Mouse (Mus musculus): Measurements from ENCODE around the gene Smarca4. TPM values are rescaled to one million over a fixed set of nuclear protein-coding genes. Genes with fewer than 3 reads are reported as not detected.

Smarca4 gene
- polyA plus RNA-seq, 1 experiment from 2014 or later, result 157 TPM

DNA sequence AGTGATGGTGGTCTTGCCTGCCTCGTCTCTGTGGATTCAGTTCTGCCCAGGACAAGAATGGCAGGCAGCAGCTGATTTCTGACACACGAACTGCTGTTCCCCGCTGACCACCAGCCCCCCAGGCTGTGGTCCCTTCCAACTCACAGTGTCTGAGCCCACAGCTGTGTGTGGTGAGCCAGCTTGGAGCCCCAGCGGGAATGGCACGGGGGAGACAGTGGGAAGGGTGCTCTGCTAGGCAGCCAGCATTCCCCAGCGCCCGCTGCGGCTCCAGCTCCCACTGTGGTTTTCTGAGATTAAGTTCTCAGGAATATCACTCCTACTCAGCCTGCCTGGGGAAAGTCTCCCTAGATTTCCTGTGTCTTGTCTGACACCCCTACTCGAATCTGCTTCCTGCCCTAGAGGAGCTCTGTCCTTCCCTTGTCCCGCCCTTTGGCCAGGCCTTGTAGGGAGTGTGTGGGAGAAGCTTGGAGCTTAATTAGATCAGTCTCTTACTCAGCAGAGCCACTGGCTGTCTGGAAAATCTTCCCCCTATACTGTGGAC is 136.4 kb downstream of the Smarca4 start:
- H3K27ac ChIP-seq (replicated peaks), result peak overlapping the region; percentile 40
- peaks cover 19% of the 10 kb centered on the region for H3K4me1 ChIP-seq
- 55% methylated on average over 10 of the region's 10 CpGs for WGBS
- no peaks in the 10 kb centered on the region for H3K27me3 ChIP-seq (replicated peaks; ENCODE audit: low read depth, poor library complexity, severe bottlenecking)
- no peak overlapping the region for H3K4me3 ChIP-seq
- peaks cover 78% of the 10 kb centered on the region for H3K36me3 ChIP-seq (replicated peaks)
- no peak for DNase-seq (ENCODE audit: low spot score)
- H3K9me3 ChIP-seq, result no peaks in the 10 kb centered on the region

MicroRNAs within 50 kb of the gene (microRNA counts, 519-probe panel; counts per million panel counts)
- 188 counts per million, percentile 57 among the panel's probes with 10 or more counts for microRNA mmu-miR-1946b

Small RNA genes lying within 50 kb of the gene (microRNA-seq; reads per million reads assigned to microRNA genes)
- gene Mir1946b, result not detected

Other genes with a start within 250 kb of the Smarca4 start
- gene Ilf3, start 248.3 kb upstream of the Smarca4 start, polyA plus RNA-seq (2016; fragmentation: Nextera tagmentation; extraction: Ambion mirVana), result 341 and 343 TPM in 2 replicates
- 64.0 and 71.1 TPM in 2 replicates for gene Qtrt1, start 204.3 kb upstream of the Smarca4 start, polyA plus RNA-seq (2016; fragmentation: Nextera tagmentation; extraction: Ambion mirVana)
- gene Dnm2, start 191.3 kb upstream of the Smarca4 start, polyA plus RNA-seq (2016; fragmentation: Nextera tagmentation; extraction: Ambion mirVana), result 72.9 and 73.7 TPM in 2 replicates
- 119 and 121 TPM in 2 replicates for gene Tmed1, start 105.9 kb upstream of the Smarca4 start, polyA plus RNA-seq (2016; fragmentation: Nextera tagmentation; extraction: Ambion mirVana)
- 4.7 and 4.9 TPM in 2 replicates for gene AB124611, start 90.0 kb upstream of the Smarca4 start, polyA plus RNA-seq (2016; fragmentation: Nextera tagmentation; extraction: Ambion mirVana)
- gene Carm1, start 69.3 kb upstream of the Smarca4 start, polyA plus RNA-seq (2016; fragmentation: Nextera tagmentation; extraction: Ambion mirVana), result 73.1 and 84.1 TPM in 2 replicates
- gene Timm29, start 23.4 kb upstream of the Smarca4 start, polyA plus RNA-seq (2016; fragmentation: Nextera tagmentation; extraction: Ambion mirVana), result 32.0 and 32.7 TPM in 2 replicates
- gene Yipf2, start 23.3 kb upstream of the Smarca4 start, polyA plus RNA-seq (2016; fragmentation: Nextera tagmentation; extraction: Ambion mirVana), result 19.0 and 21.2 TPM in 2 replicates
- 51.6 and 55.9 TPM in 2 replicates for gene Ldlr, start 107.3 kb downstream of the Smarca4 start, polyA plus RNA-seq (2016; fragmentation: Nextera tagmentation; extraction: Ambion mirVana)
- 187 TPM in 2 replicates for gene Spc24, start 144.1 kb downstream of the Smarca4 start, polyA plus RNA-seq (2016; fragmentation: Nextera tagmentation; extraction: Ambion mirVana)
- 15.3 and 17.8 TPM in 2 replicates for gene Kank2, start 182.6 kb downstream of the Smarca4 start, polyA plus RNA-seq (2016; fragmentation: Nextera tagmentation; extraction: Ambion mirVana)
- gene Angptl8, start 219.3 kb downstream of the Smarca4 start, polyA plus RNA-seq (2016; fragmentation: Nextera tagmentation; extraction: Ambion mirVana), result 0.48 and 0.52 TPM in 2 replicates
- gene Dock6, start 236.5 kb downstream of the Smarca4 start, polyA plus RNA-seq (2016; fragmentation: Nextera tagmentation; extraction: Ambion mirVana), result 27.2 and 28.0 TPM in 2 replicates

All from embryonic facial prominence, embryonic 10.5 days (tissue).